Mouse (Mus musculus): ENCODE measurements at regions not wholly inside any gene's neighbourhood (a gene's known extent, or its start where the extent isn't known, plus 50 kb on each side); places are given as distances from the start of the nearest gene placed in this dataset.

GRCm38 (mm10) chr9:67160350-67160749, 111.1 kb upstream of the Tpm1 start:
- no peak for TF ChIP-seq CTCF (IDR thresholded peaks at IDR 0.05; ENCODE audit: borderline replicate concordance, control insufficient read depth, extremely low read depth, insufficient read depth, low read length, poor library complexity)
- no peak for TF ChIP-seq POLR2A (IDR thresholded peaks at IDR 0.05; ENCODE audit: control insufficient read depth, extremely low read depth, insufficient read depth, low read length, poor library complexity)

All from thymus, adult 2 months (tissue).